Mouse (Mus musculus): ENCODE results near the gene Trp53i13.

Trp53i13 gene

DNA sequence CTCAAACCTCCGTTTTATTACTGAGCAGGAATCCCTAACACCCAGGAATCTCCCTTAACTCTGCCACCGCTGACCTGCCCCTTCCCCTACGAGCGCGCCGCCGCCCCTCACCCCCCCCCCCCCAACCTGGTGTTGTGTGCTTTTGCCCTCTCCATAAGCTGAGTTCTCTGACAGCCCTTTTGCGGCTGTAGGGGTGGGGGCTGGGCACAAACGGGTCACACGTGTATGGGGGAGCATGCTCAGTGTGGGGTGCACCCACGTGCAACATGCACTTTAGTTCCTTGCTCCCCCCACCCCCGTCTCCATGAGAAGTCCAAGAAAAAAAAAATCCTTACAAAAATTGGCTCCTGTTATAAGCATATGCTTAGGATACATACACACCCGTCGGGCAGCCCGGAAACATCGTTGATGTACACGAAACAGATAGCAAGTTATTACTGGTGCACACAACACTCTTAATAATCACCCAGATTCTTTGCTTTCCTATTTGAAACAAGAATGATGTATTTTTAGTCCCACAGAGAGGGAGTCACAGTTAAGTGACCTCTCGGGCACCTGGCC is 23.4 kb downstream of the Trp53i13 start:
- DNase-seq (ENCODE audit: extremely low spot score) = peak; percentile 48

- DNase-seq (ENCODE audit: extremely low spot score) = no peak
Observed at GRCm38 (mm10) chr11:77491502-77492291, 24.1 kb downstream of the Trp53i13 start.

DNA sequence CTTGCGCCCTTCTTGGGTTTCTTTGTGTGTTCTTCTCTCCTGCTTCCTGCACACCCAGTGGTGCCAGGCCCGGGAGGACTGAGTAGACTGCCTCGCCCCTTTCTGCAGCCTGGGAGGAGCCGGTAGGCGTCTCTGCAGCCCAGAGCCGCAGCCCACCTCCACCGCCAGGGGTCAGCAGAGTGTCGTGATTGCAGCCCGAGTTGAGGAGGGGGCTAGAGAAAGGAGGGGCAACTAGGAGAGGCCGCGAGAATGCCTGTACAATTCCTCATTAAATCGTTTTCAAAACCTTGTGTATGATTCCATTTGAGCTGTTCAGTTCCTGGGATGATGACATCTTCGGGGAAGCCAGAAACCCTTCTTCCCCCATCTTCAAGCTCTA is 24.7 kb downstream of the Trp53i13 start:
- peak; percentile 98 for DNase-seq (ENCODE audit: extremely low spot score)

DNA sequence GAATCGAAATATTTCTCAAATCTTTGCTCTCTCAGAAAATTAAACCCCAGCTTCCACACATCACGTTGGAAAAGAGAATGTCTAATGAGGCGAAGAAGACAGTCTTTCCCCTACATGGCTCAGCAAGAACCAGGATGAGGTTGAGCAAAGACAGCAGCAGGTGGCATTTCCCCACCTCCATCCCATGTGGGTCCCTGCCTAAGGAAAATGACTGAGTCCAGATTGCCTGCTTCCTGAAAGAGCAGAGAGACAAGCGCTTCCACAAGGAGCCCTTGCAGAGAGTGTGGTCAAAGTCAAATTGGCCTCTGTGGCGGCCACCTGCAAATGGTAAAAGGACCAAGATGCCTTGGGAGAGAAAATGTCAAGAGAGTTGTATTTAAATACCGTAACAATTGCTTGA is 25.3 kb downstream of the Trp53i13 start:
- DNase-seq (ENCODE audit: extremely low spot score) = no peak

GRCm38 (mm10) chr11:77489591-77490235 is 26.1 kb downstream of the Trp53i13 start, which contains the start of gene Ankrd13b:
Gene Ankrd13b (minus strand): TSS chr11:77489678.
- DNase-seq (ENCODE audit: extremely low spot score) = peak; percentile 85

DNA sequence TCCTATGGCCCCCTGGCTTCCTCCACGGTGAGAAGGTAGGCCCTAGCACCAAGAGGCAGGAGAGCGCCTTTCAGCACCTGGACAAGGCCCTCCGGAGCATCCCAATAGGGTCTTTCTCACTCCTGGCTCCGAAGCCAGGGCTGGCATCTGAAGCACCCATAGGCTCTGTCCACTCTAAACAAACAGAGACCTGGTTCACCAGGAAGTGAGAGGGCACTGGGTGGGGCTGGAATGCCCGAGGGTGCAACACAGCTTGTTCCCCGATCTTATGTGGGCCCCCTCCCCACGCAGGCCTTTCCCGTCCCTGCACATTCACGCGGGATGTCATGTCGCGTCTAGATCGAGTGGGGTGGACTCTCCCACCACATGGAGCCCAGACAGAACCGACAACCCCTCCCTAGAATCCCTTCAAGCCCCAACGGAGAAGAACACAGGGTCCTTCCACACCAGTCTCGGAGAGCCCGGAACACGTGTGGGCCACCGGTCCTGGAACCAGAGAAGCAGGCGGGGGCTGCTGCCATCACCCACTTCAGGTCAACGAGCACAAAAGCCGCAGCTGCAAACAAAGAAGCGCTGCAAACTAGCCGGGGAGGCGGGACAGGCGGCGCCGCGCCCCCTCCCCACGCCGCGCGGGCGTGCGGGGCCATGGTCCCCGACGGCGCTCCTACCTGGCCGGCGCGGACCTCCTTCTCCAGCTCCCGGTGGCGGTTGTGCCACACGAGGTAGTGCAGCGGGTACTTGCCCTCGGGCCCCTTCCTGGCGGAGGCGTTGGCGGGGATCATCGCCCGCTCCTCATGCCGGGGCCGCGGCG is 26.8 kb downstream of the Trp53i13 start:
- DNase-seq (ENCODE audit: extremely low spot score) = peak; percentile 46

DNA sequence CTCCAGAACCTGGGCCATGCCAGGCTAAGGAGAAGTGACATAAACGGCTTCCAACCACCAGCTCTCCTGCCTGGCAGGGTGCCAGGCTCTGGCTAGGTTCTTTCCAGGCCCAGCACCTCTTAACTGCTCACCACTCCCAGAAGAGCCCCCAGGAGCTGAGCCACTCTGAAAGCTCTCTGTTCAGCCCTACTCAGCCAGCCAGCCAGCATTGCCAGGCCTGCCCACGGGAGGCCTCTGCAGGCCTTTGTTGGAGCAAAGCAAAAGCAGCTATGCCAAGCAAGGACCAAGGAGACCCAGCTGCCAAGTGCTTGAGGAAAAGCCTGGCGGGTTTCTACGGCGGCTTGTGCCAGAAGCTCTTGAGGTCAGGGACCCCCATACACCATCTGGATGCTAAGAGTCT is 29.0 kb downstream of the Trp53i13 start:
- DNase-seq (ENCODE audit: extremely low spot score) = no peak

- no peak for DNase-seq (ENCODE audit: extremely low spot score)
Observed at GRCm38 (mm10) chr11:77485229-77485628, 30.6 kb downstream of the Trp53i13 start.

DNA sequence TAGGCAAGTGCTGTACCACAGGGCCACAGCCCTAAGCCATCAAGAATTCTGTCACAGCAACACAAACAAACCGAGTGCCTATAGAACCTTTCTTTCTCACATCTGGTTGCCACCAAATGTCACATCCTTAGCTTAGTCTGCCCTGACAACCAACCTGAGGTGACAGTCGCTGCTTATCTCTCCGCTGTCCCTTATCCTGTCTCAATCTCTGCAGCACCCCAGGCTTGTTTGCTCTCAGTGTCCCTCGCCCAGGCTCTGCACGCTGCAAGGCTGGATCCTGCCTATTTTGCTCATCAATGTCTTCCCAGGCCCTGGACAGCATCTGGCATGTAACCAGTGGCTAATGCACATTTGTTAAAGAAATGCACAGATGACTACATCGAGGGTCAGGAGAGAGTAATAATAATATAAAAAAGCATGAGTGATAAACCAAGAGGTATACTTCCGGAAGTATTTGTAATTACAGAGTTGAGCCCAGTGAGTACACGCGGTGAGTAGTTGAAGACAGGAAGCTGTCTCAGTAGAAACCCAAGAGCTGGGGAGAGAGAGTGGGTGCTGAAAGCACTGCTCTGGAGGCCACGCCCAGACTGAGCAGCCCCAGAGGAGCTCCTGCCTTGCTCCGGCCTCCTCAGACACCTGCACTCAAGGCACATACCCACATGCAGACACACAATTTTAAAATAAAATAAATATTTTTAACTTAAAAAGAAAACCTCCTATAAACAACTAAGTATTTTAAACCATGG is 32.1 kb downstream of the Trp53i13 start:
- no peak for DNase-seq (ENCODE audit: extremely low spot score)

- no peak for DNase-seq (ENCODE audit: extremely low spot score)
Observed at GRCm38 (mm10) chr11:77483043-77483442, 32.7 kb downstream of the Trp53i13 start.

DNA sequence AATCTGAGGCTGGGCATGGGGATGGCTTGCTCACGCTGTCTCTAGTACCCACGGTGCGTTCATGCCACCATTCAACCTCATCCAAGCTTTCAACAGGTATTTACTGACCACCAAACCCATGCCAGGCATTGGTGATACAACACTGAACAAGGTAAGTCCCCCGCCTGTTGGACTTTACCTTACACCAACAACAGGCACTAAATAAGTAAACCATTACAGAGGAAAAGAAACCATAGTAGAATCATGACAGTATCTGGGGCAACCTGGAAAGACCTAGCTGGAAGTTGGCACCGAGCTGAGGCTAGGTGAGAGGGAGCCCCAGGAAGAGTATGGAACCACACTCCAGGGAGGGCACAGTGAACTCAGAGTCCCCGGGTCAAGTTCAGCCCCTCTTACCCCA is 38.9 kb downstream of the Trp53i13 start:
- no peak for DNase-seq (ENCODE audit: extremely low spot score)

DNA sequence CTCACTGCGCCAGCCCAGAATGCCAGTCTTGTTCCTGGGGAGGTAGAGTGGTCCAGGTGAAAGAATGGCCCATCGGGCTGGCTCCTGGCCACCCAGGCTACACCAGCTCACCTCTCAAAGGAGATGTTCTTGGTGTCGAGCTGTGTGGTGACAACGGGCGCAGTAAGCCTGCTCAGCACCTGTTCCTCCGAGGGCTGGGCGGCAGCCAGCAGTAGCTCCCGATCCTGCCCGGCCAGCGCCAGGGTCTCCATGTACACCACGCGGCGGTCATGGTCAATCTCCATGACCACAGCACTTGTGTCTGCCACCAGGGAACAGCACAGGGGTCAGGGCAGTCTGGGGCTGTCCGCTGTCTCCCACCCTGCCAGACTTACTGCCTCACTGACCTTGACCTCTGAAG is 39.6 kb downstream of the Trp53i13 start:
- no peak for DNase-seq (ENCODE audit: extremely low spot score)

GRCm38 (mm10) chr11:77472775-77473174 is 43.0 kb downstream of the Trp53i13 start:
- DNase-seq (ENCODE audit: extremely low spot score) = no peak

GRCm38 (mm10) chr11:77471407-77471806 is 44.4 kb downstream of the Trp53i13 start:
- DNase-seq (ENCODE audit: extremely low spot score) = no peak

DNA sequence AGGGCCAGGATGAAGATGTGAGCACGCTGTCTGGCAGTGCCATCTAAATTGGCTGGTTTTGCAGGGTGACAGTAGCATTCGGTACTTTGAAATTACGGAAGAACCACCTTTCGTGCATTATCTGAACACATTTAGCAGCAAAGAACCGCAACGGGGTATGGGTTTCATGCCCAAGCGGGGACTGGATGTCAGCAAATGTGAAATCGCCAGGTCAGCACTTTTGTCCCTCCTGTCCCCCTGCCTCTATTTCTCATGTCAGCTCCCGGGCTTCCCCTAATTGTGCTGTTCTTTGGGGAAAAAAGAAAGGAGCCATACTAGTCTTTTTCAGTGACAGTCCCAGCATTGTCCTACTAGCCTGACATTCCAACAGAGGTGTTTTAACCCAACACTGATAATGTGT is 47.4 kb downstream of the Trp53i13 start:
- no peak for DNase-seq (ENCODE audit: extremely low spot score)

DNA sequence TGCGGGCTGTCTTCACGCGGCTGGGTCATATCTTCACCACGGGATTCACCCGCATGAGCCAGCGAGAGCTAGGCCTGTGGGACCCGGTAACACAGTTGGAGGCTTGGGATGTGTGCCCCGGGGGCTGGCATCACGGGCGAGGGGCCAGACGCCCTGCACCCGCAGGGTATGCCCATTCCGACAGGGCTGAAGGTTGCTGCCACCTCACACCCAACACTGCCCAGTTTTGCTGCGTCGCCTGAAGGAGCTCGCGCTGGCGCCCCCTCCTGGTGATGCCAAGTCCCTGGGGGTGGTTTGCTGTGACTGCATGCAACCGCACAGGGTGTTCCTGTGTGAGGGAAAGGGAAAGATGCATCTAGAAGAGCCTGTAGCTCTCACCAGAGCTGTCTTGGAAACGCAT is 48.0 kb downstream of the Trp53i13 start:
- peak; percentile 60 for DNase-seq (ENCODE audit: extremely low spot score)

- DNase-seq (ENCODE audit: extremely low spot score) = peak; percentile 72
Observed at GRCm38 (mm10) chr11:77467157-77467556, 48.6 kb downstream of the Trp53i13 start.

DNA sequence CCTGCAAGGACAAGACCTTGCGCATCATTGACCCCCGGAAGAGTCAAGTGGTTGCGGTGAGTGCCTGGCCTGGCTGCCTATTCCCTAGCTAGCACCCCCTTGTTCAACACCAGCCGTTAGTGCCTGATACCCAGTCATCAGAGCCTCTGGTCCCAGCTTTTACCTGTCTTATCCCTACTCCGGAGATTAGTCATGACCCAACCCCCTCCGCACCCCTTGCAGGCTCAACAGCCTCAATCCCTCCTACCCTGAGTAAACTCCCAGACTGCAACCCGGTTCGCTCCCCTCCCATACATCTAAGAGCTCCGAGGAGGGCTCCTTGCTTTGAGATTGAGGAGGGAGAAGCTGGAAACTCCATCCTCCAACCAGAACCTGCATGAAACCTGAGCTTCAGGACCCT is 49.2 kb downstream of the Trp53i13 start:
- no peak for DNase-seq (ENCODE audit: extremely low spot score)

GRCm38 (mm10) chr11:77465111-77465510 is 50.7 kb downstream of the Trp53i13 start:
- no peak for DNase-seq (ENCODE audit: extremely low spot score)

GRCm38 (mm10) chr11:77464684-77465083 is 51.1 kb downstream of the Trp53i13 start:
- no peak for DNase-seq (ENCODE audit: extremely low spot score)

DNA sequence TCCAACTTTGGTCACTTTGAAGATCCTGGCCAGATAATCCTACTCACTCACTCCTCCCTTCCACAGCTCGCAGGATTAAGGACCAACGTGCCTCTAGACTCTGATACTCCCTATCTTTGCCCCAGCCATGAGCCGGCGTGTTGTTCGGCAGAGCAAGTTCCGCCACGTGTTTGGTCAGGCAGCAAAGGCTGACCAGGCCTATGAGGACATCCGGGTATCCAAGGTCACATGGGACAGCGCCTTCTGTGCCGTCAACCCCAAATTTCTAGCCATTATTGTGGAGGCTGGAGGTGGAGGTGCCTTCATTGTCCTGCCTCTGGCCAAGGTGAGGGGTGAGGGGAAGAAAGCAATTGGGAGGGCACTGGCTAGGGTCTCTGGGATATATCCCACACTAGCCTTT is 52.0 kb downstream of the Trp53i13 start:
- no peak for DNase-seq (ENCODE audit: extremely low spot score)

GRCm38 (mm10) chr11:77463101-77463445 is 52.7 kb downstream of the Trp53i13 start:
- DNase-seq (ENCODE audit: extremely low spot score) = no peak
